Mouse (Mus musculus): Measurements from ENCODE around the gene Gm11627. TPM values are rescaled to one million over a fixed set of nuclear protein-coding genes. Genes with fewer than 3 reads are reported as not detected.

Gm11627 gene
- polyA plus RNA-seq, 1 experiment from 2014 or later: 13.8 TPM

Other genes with a start within 250 kb of the Gm11627 start
- 47.2 and 59.5 TPM in 2 replicates for gene Slc4a1, start 213.3 kb downstream of the Gm11627 start, polyA plus RNA-seq (2015; fragmentation: Nextera tagmentation; extraction: Ambion mirVana)
- gene Rundc3a, start 186.1 kb downstream of the Gm11627 start, polyA plus RNA-seq (2015; fragmentation: Nextera tagmentation; extraction: Ambion mirVana): 1.1 and 1.7 TPM in 2 replicates
- gene Slc25a39, start 171.5 kb downstream of the Gm11627 start, polyA plus RNA-seq (2015; fragmentation: Nextera tagmentation; extraction: Ambion mirVana): 287 and 294 TPM in 2 replicates
- gene Grn, start 149.1 kb downstream of the Gm11627 start, polyA plus RNA-seq (2015; fragmentation: Nextera tagmentation; extraction: Ambion mirVana): 220 and 224 TPM in 2 replicates
- 2.8 and 2.9 TPM in 2 replicates for gene Fam171a2, start 131.8 kb downstream of the Gm11627 start, polyA plus RNA-seq (2015; fragmentation: Nextera tagmentation; extraction: Ambion mirVana)
- gene Itga2b, start 109.3 kb downstream of the Gm11627 start, polyA plus RNA-seq (2015; fragmentation: Nextera tagmentation; extraction: Ambion mirVana): 10.5 and 11.3 TPM in 2 replicates
- gene Gpatch8, start 23.1 kb downstream of the Gm11627 start, polyA plus RNA-seq (2015; fragmentation: Nextera tagmentation; extraction: Ambion mirVana): 36.1 and 39.0 TPM in 2 replicates
- gene Fzd2, start 24.9 kb upstream of the Gm11627 start, polyA plus RNA-seq (2015; fragmentation: Nextera tagmentation; extraction: Ambion mirVana): 19.1 and 22.0 TPM in 2 replicates
- gene Meioc, start 84.3 kb upstream of the Gm11627 start, polyA plus RNA-seq (2015; fragmentation: Nextera tagmentation; extraction: Ambion mirVana): 1.2 and 1.5 TPM in 2 replicates
- gene Ccdc43, start 118.3 kb upstream of the Gm11627 start, polyA plus RNA-seq (2015; fragmentation: Nextera tagmentation; extraction: Ambion mirVana): 31.9 and 36.1 TPM in 2 replicates
- 6.7 and 7.3 TPM in 2 replicates for gene Adam11, start 182.0 kb upstream of the Gm11627 start, polyA plus RNA-seq (2015; fragmentation: Nextera tagmentation; extraction: Ambion mirVana)
- 46.5 and 50.3 TPM in 2 replicates for gene Gjc1, start 240.2 kb upstream of the Gm11627 start, polyA plus RNA-seq (2015; fragmentation: Nextera tagmentation; extraction: Ambion mirVana)